Mouse (Mus musculus): Measurements from ENCODE around the gene Cuedc1.
A peak's percentile ranks its signal among the peaks of the same experiment; 100 is the strongest.
"Not testable (repeated sequence)": the region's sequence is repeated elsewhere in the genome, so short reads cannot be mapped to it uniquely, and the experiment has no call there.

The Cuedc1 gene

GRCm38 (mm10) chr11:88197153-88197576, 99.3 kb downstream of the Cuedc1 start:
- DNase-seq (ENCODE audit: low spot score in 2 of 2), result peak in 1 of 2 experiments; percentile 60

DNA sequence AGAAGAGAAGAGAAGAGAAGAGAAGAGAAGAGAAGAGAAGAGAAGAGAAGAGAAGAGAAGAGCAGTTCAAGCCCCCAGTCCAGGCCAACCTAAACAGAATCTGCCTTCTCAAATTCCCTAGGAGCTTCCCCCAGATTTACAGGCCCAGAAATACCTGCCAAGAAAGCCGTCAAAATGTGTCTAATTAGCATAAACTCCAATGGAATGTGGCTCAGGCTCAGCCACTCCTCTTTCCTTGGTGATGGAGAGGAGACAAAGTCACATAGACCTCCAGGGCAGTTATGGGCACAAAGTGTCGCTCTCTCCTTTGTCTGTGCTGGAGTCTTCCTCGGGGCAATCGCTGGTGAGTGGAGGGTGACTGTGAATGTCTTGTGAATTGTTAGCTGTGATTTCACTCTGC, 100.4 kb downstream of the Cuedc1 start:
- DNase-seq (ENCODE audit: low spot score in 2 of 2), result no peak

DNA sequence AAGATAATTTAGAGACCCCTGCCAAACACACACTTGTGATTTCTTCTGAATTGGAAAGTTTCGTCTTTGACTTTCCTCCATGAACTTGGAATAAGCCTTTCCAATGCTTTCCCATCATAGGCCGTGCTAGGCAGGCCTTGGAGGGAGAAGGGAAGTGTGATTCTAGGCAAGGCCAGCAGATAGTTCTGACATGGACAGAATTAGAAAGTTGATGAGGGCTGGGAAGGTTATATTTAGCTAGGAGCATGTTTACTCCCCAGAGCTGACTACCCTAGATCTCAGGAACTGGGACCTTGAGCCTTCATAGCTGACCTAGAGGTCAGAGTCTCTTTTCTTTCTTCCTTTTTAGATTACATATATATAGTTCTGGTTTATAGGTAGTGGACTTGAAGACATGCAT, 103.3 kb downstream of the Cuedc1 start:
- no peak for DNase-seq (ENCODE audit: low spot score in 2 of 2)

DNA sequence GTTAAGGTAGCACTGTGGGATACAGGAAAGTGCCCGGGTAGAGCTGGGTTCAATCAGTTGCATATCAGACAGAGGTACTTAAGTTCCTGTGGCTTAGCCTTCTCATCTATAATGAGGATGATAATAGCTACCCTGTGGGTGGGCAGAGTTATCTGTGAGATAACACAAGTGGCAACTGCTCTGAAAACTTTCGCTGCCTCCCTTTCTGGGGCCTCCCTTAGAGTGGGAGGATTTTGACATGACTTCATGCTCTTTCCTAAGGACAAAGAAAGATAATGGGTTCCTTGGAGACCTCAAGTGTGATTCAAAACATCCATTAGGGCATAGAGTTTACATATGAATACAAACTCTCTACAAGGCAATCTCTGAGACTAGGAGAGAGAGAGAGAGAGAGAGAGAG, 104.2 kb downstream of the Cuedc1 start:
- DNase-seq (ENCODE audit: low spot score in 2 of 2), result no peak

DNA sequence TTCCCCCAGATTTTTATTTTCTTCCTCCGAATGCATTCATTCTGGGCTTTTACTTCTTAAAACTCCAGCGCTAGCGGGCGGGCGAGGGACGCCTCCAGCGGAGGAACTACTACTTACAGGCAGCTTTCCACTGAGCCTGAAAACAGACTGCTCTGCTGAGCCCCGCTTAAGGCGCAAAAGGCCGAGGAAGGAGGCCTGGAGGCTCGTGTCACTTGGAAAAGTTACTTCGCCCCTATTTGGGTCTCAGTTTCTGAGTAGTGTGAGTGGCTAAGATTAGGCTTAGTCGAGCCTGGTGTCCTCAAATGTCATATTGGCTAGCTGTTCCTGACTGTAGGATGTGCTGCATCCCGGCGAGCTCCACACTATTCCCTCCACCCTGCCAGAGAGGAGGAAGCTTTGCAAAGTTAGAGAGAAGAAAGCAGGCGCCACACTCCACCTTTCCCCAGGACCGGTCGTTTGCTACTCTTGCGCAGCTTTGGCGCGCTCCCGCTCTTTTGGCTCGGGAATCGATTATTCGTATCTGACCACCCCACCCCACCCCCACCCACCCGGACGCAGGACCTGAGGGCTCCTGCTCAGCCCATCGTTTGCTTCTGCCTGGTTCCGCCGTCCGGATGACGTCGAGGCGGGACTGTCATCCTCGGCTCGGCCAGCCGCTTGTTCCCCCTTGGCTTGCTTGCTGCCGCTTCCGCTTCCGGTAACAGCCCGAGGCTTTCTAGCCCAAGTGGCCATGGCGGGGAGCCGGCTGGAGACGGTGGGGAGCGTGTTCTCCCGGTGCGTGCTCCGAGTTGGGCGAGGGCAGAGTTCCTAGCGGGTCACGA, 106.1 kb downstream of the Cuedc1 start, which contains the start of gene Mrps23:
TSS of gene Mrps23 (plus strand) at position 677 of the 821 bp plus-strand sequence.
- peak; percentile 88 to 94 for DNase-seq (ENCODE audit: low spot score in 2 of 2)

DNA sequence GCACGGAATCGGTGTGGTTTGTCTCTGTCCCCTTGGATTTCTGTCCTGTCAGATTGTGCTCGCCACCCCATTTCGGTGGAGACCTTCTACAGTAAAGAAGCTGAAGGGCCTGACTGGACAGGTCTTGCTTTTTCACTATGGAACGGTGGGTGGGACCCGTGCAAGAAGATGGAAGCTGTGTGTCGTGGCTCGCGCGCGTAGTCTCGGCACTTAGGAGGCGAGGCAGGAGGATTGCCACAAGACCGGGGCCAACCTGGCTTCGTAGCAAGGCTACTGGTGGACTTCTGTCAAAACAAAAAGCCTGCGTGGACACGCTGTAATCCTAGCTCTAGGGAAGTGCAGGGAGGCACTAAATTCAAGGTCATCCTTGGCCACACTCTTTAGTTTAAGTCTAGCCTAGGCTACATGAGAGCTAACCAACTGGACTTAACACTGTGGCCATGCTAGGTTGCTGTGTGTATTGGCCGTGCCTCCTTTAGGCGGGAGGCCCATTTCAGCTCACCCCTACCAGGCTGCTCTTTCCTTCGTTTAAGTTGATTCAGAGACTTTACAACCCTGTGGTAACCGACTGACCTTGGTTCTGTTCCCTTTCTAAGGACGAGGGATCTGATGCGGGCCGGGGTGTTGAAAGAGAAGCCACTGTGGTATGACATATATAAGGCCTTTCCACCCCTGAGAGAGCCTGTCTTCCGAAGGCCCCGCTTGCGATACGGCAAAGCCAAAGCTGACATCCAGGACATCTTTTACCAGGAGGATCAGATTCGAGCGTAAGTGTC, 106.9 kb downstream of the Cuedc1 start:
- no peak for DNase-seq (ENCODE audit: low spot score in 2 of 2)

- not testable (repeated sequence) for DNase-seq (ENCODE audit: low spot score in 2 of 2)
Observed at GRCm38 (mm10) chr11:88206576-88206975, 108.7 kb downstream of the Cuedc1 start.

DNA sequence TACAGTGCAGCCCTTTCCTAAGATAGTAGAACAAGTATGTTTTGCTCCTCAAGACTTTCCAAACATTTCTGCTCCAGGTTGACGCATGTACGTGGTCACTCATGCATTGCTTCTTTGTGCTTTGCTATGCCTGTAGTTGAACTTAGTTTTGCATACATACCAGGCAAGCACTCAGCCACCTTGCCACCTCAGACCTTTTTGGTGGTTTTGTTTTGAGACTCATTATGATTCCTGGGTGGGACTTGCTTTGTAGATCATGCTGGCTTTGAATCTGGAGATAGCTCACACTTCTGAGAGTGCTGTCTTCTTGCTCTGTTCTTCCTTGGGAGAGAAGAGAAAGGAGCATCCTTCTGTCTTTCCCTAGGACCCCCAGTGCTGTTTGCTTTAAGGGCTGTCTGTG, 109.8 kb downstream of the Cuedc1 start:
- DNase-seq (ENCODE audit: low spot score in 2 of 2), result no peak

GRCm38 (mm10) chr11:88211824-88212582, 114.1 kb downstream of the Cuedc1 start:
- DNase-seq (ENCODE audit: low spot score in 2 of 2), result no peak

DNA sequence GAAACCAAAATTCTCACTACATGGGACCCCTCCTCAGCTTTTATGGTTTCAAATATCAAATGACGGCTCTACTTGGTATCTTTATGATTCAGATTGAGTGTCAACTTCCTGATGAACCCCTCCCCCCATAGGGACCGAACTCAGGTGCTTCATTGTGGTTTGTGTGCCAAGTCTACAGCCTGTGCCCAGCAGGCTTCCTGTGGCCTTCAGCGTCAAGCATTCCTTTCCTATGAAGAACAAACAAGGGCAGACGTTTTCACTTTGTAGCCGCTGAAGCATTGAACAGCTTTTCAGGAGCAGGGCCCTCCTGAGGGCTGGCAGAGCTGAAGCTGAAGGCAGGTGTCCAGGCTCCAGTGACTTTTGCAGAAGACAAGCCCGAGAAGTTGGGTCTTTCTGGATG, 115.9 kb downstream of the Cuedc1 start:
- no peak for DNase-seq (ENCODE audit: low spot score in 2 of 2)

- peak; percentile 58 to 65 for DNase-seq (ENCODE audit: low spot score in 2 of 2)
Observed at GRCm38 (mm10) chr11:88214881-88215831, 117.3 kb downstream of the Cuedc1 start.

DNA sequence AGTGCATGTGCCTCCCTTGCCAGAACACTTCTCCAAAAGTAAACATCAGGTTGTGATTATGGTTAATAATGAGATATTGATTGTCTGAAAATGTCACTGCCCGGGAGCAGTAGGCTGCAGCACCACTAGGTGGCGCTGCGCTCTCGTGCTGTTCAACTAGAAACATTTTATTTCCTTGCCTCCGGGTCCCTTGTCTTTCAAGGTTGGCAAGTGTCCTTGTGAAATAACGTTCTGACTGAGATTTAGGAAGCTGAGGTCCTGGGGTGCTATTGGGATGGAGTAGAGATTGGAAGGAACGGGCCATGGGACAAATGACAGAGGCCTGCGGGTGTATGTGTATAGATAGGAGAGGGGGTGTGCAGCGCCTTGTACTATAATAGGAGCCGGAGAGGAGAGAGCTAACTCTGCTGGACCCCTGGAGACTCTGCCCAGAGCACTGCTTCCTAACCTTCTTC, 118.4 kb downstream of the Cuedc1 start:
- peak; percentile 57 to 79 for DNase-seq (ENCODE audit: low spot score in 2 of 2)

DNA sequence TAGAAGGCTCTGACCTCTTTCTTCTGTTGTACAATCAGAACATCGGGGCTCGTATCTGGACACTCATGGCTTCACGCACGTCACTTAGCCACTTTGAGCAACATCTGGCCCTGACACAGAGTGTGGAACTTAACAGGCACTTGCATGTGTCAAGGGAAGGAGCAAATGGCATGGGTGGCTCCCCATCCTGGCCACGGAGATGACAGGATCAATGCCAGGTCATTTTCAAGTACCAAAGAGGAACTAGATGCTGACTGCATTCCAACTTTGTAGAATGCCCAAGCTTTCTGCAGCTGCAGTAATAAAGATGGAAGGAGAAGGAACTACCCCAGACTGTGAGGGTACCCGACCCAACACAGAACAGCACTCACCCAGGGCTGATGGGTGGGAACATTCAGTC, 120.3 kb downstream of the Cuedc1 start:
- no peak for DNase-seq (ENCODE audit: low spot score in 2 of 2)

DNA sequence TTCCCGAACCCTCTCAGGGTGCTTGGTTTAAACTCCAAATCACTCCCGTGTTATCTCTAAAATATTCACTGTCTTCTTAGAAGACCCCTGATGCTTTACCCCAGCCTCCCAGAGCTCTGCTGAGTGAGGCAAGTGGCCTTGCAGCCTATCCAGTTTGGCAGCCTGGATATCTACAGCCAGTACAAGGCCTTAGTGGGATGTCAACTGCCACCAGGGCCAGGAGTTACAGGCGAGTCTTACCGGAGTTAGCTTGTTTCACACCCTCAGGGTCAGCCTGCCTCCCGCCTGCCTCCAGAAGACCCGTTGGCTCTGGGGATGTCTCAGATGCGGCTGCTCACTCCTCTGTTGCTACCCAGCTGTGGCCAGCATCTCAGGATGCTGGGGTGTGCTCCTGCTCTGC, 120.7 kb downstream of the Cuedc1 start:
- DNase-seq (ENCODE audit: low spot score in 2 of 2), result no peak

DNA sequence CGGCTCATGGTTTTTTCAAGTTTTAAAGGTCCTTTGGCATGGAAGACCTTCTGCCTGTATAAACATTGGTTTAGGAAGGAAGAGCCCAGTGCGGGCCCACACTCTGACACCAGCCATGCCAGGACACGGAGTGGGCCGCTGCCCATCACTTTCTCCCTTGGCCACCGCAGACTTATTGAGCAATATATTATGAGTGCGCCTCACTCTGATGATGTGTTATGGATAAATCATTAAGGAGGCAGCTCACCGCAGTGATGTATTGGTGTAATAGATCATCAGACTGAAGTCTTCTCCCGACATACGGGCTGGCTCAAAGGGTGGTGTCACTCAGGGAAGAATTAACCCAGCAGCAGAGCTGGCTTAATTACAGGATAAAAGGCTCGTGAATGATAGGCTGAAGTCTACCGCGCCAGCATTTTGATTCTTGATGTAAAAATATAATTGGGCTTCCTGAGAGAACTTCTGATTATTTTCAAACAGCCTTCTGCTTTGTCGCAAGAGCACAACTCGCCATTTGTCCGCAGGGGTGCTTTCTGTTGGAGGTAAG, 124.1 kb downstream of the Cuedc1 start:
- DNase-seq (ENCODE audit: low spot score in 2 of 2), result no peak

GRCm38 (mm10) chr11:88227001-88227957, 129.4 kb downstream of the Cuedc1 start:
- DNase-seq (ENCODE audit: low spot score in 2 of 2), result no peak

GRCm38 (mm10) chr11:88231213-88231790, 133.4 kb downstream of the Cuedc1 start:
- DNase-seq (ENCODE audit: low spot score in 2 of 2), result no peak

DNA sequence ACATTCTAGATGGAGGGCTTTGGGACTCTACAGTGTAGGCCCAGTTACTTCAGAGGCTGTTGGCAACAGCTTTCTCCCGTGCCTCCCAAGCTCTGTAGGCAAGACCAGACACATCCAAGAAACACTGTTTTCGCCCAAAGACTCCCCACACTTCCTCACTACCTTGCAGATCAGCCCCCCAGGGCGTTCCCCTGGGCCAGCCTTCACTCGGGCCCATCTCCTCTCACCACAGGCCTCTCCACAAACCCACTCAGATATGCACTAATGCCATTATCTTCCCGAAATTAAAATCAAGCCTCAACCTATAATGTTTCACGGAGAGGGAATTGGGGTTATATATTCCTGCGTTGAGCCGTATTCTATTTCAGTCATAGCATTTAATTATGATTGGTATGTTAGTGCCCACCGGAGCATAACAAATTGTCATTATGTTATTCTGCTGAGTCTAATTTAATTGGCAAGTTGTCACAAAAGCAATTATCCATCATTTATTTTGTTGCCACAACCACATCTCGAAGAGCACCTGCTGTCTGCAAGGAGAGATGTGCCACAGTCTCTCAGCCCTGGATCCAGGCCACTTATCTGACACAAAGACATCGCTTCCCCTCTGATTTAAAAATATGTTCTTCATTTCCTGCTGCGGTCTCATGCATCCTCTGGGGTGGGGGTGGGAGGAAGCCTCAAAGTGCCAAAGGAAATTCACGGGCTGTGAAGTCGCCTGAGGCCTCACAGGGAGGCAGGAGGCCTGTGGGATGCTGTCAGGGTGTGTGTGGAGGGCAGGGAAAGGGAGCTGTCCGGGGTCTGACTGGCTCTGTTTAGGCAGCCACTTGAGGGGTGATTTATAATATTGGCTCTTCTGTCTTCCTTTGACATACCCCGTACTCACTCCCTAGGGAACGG, 135.9 kb downstream of the Cuedc1 start:
- DNase-seq (ENCODE audit: low spot score in 2 of 2), result no peak
